Mouse (Mus musculus): ENCODE data around the gene Zbtb46. TPM values are rescaled to one million over a fixed set of nuclear protein-coding genes. Genes with fewer than 3 reads are reported as not detected.

Gene Zbtb46
- total RNA-seq, 2 experiments from 2014 or later: 17.2 to 23.6 TPM

- DNase-seq: no peak
Observed at GRCm38 (mm10) chr2:181465423-181465822, 6.2 kb upstream of the Zbtb46 start.

DNA sequence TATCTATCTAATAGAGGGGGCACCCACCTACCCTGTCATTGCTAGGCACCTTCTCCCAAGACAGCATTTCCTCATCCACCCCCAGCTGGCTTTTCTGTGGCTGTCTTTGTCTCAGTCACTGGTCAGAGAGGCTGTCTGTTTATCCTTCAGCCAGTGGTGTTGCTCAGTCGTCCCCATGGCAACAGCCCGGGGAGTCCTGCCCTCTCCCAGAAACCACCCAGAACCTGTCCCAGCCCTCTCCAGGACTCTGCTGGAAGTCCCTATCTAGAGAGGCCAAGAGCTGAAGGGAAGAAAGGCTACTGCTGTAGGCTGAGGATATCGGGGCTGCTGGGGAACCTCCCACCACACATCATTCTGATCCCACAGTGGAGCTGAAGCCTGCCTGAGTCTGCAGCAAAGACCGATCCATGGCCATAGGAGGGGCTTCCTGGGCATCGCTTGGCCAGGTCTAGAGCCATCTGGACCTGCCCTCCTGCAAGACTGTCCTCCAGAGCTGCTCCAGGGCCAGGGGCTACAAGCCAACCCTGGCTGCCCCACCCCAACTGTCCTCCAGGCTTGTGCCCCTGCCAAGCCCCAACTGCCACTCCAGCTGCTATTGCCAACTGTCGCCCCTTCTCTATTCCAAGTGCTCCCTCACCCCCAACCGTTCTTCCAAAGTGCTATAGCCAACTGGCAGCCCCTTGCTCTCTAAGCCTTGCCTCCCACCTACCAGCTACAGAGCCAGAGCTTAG is 3.9 kb upstream of the Zbtb46 start:
- DNase-seq: peak; percentile 77

DNA sequence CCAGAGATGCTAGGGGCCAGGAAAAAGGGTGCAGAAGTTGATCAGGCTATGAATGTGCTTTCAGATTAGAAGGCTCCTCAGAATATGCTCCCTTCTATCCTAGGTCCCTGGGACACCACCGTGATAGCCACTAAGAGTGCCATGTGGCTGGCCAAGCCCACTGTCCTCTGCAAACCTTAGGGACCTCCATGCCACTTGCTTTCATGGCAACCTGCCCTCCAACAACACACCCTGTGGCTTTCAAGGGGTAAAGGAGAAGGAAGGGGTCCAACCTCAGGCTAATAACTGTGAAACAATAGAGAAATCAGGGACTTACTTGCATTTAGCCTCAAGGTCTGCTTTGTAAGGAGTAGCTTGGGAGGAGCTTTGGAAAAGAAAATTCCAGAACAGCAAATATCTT is 3.4 kb upstream of the Zbtb46 start:
- no peak for DNase-seq

GRCm38 (mm10) chr2:181461536-181462100 is 2.4 kb upstream of the Zbtb46 start:
- no peak for DNase-seq

GRCm38 (mm10) chr2:181459673-181460621 is 721 bp upstream of the Zbtb46 start:
- peak; percentile 76 for DNase-seq

DNA sequence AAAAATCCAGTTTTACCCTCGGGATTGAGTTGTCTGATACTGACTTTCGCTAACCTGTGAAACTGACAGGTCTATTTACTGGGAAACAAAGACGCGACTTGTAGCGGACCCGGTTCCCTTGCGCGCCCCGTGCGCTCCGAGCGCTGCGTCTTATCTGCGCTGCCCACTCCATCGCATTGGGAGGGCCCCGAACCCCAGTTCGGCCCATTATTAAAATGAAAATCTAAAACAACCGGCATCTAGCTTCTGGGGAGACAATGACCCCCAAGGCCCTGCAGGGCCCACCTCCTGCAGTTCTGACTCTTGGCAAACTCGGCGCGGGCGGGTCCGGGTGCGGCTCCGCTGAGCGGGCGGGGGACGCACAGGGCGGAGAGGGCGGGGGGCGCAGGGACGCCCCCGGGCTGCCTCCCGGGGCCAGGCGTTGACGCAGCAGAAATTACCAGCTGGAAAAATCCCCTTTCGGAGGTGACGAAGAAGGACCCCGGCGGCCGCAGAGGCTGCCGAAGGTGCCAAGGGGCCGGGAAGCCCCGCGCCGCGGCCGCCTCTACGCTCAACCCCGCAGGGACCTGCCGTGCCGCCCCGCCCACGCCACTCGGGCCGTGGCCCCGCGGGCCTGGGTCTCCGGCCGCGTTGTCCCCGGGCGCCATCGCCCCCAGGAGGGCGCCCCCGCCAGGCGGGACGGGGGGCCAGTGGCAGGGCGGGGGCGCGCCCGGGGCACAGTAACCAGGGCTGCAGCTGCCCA is 644 bp downstream of the Zbtb46 start:
- peak; percentile 57 for DNase-seq

- no peak for DNase-seq
Observed at GRCm38 (mm10) chr2:181457831-181458230, 1.4 kb downstream of the Zbtb46 start.

GRCm38 (mm10) chr2:181455899-181456298 is 3.3 kb downstream of the Zbtb46 start:
- DNase-seq: no peak

- DNase-seq: no peak
Observed at GRCm38 (mm10) chr2:181453274-181453673, 6.0 kb downstream of the Zbtb46 start.

DNA sequence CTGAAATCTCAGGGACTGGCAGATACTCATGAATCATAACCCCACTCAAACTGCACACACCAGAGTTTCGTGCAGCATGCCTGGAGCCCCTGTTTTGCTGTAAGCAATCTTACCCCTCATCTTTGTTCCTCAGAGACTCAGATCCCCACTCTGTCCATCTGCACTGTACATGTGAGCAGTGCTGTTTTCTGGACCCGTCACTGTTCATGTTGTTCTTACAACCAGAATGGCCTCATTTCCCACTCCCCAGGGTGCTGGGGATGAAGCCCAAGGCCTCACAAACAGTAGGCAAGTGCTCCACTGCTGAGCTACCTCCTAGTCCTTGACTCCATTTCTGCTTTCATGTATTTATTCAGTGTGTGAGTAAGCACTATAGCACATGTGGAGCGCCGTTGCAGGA is 7.0 kb downstream of the Zbtb46 start:
- no peak for DNase-seq

GRCm38 (mm10) chr2:181443016-181443415 is 16.2 kb downstream of the Zbtb46 start:
- DNase-seq: no peak

DNA sequence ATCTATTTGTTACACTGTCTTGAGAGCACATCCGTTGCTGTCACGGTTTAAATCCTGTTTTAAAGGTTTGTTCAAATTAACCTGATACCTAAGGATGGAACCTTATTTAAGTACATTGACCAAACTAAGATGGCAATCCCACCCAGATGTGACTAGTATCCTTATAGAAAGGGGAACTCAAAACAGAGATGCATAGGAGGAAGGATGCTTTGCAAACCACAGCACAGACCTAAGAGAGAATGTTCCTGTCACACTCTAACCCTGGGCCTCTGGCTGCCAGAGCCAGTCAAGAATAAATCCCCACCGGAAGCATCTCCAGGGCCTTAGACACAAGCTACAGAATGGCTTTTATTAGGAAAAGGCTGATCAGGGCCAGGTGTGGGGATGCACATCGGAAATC is 21.1 kb downstream of the Zbtb46 start:
- DNase-seq: no peak

DNA sequence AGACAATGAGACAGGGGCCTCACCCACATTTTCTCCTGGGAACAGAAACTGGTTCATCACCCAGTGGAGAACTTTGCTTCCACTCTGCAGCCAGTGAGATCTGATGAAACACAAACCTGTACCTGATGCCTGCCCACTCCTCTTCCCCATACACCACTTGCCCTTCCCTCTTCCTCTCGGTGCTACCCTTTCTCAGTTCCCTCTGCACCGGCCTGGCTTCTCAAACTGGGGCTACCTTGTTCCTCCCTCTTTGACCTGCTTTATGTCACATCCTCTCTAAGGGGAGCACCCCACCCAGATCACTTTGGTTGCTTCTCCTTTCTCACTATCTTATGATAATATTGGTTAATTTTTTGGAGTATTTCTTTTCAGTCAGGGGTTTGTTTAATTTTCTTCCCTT is 23.0 kb downstream of the Zbtb46 start:
- DNase-seq: no peak

- DNase-seq: no peak
Observed at GRCm38 (mm10) chr2:181423834-181424233, 35.4 kb downstream of the Zbtb46 start.

GRCm38 (mm10) chr2:181420903-181421638 is 38.2 kb downstream of the Zbtb46 start:
- DNase-seq: no peak

- DNase-seq: no peak
Observed at GRCm38 (mm10) chr2:181420426-181420825, 38.8 kb downstream of the Zbtb46 start.

- no peak for DNase-seq
Observed at GRCm38 (mm10) chr2:181419359-181419758, 39.9 kb downstream of the Zbtb46 start.

GRCm38 (mm10) chr2:181415945-181416344 is 43.3 kb downstream of the Zbtb46 start:
- peak; percentile 87 for DNase-seq

DNA sequence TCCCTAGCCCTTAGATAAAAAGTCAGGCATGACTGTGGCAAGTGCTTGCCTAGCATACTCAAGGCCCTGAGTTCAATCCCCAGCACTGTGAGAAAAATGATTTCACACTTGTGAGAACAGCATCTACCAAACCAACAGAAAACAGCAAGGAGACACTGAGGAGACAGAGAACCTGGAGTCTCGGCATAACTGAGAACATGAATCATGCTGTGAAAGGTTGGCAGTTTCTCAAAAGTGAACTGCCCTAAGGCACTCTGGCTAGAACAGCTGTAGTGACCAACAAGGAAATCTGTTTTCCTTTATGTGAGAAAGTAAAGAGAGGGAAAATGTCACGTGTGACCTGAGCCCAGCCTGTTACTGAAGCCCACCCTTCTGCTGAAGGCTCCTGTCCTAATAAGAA is 46.1 kb downstream of the Zbtb46 start:
- DNase-seq: no peak

DNA sequence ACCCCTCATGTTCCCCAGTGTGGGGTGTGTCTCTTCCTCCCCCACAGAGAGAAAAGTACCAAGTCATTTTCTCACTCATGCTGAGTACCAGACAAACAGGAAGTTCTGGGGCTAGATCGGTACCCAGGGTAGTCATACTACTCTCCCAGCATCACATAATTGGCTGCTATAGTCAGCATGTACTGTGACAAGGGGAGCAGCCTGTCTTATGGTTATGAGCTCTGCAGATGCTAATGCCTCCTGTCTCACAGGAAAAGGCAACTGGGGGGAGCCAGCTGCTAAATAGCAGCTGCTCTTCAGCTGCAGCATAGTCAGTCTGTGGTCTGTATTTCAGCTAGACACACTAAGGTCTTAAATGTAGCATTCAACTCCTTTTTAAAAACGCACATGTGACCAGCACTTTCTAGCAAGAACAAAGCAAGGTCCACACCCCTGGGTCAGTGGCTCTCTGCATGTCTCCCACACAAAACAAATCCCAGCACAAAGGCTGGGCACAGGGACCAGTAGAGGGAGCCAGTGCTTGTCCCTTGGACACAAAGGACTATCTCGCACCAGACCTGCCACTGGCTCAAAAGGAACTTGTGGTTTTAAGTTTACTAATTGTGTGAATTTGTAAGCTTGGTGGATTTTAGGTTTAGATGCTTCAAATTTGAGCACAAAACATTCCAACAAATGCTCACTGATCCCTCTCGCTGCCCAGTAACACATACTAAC is 48.3 kb downstream of the Zbtb46 start:
- peak; percentile 84 for DNase-seq

- DNase-seq: no peak
Observed at GRCm38 (mm10) chr2:181409643-181410042, 49.6 kb downstream of the Zbtb46 start.

All from adrenal gland, postnatal 10 days (tissue).